Mouse (Mus musculus) embryonic facial prominence, embryonic 14.5 days (tissue): ENCODE measurements at regions not wholly inside any gene's neighbourhood (a gene's known extent, or its start where the extent isn't known, plus 50 kb on each side); places are given as distances from the start of the nearest gene placed in this dataset.
A peak's percentile ranks its signal among the peaks of the same experiment; 100 is the strongest.

Experiments
- ATAC-seq: fragments of 200-750 bp; cut with Nextera tagmentation; 2 replicates; pipeline ENCODE4 v1.8.0; 2017; ENCODE audit warnings: low read depth, moderate number of reproducible peaks, moderate TSS enrichment
- DNase-seq: peaks from one replicate; pipeline ENCODE4 v3.0.0-alpha.2; 2015; ENCODE audit warnings: low spot score
- H3K27ac ChIP-seq: fragments of 300-500 bp; sonication (generic); replicated peaks from 2 replicates; pipeline ENCODE4 v1.5.1; 2014; ENCODE audit warnings: low read depth, mild to moderate bottlenecking, low read length, moderate library complexity
- H3K27me3 ChIP-seq: fragments of 300-500 bp; sonication (generic); replicated peaks from 2 replicates; pipeline ENCODE4 v1.6.1; 2014; ENCODE audit warnings: low read length; ENCODE audit not compliant: control insufficient read depth, insufficient read depth
- H3K36me3 ChIP-seq: fragments of 300-500 bp; sonication (generic); 2 replicates; pipeline ENCODE4 v1.6.1; 2014; ENCODE audit warnings: low read length, mixed read lengths; ENCODE audit not compliant: control insufficient read depth, insufficient read depth
- H3K4me1 ChIP-seq: fragments of 300-500 bp; sonication (generic); 2 replicates; pipeline ENCODE4 v1.6.1; 2014; ENCODE audit warnings: antibody characterized with exemption, low read length; ENCODE audit not compliant: control insufficient read depth, insufficient read depth
- H3K4me2 ChIP-seq: fragments of 300-500 bp; sonication (generic); 2 replicates; pipeline ENCODE4 v1.6.1; 2014; ENCODE audit warnings: low read depth, mild to moderate bottlenecking, low read length, moderate library complexity, mixed read lengths
- H3K4me3 ChIP-seq: fragments of 300-500 bp; sonication (generic); 2 replicates; pipeline ENCODE4 v1.5.1; 2014; ENCODE audit warnings: low read depth, mild to moderate bottlenecking, low read length
- H3K9ac ChIP-seq: fragments of 300-500 bp; sonication (generic); 2 replicates; pipeline ENCODE4 v1.6.1; 2014; ENCODE audit warnings: low read depth, mild to moderate bottlenecking, low read length, moderate library complexity, mixed read lengths
- H3K9me3 ChIP-seq: fragments of 300-500 bp; sonication (generic); 2 replicates; pipeline ENCODE4 v1.6.1; 2016; ENCODE audit warnings: low read length; ENCODE audit not compliant: control insufficient read depth
- WGBS: fragments of 180-500 bp; shearing (Covaris S2); extraction: QIAGEN DNeasy Blood & Tissue Kit; methylation state at CpG from one replicate; pipeline ENCODE4 v1.1.7; 2014; 5-methylcytosine and 5-hydroxymethylcytosine counted together

DNA sequence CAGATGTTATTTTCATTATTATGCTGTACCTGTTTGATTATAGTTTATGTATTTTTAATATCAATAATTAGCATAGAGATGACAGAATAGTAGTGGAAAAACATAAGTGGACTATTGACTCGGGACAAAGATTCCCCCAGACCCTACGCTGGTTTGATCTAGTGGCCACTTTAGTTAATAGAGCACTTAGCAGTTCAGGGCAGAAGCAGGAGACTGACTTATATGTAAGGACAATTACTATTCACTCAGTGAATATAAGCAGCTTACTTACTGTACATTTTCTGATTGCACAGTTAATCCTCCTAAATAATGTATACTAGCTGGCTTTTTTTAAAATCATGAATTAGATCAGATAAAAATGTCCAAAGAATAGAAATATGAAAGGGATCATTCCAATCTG, 416.2 kb upstream of the Prmt6 start:
- WGBS = 83% methylated on average over 2 of the region's 2 CpGs
- no peaks in the 10 kb centered on the region for H3K36me3 ChIP-seq

DNA sequence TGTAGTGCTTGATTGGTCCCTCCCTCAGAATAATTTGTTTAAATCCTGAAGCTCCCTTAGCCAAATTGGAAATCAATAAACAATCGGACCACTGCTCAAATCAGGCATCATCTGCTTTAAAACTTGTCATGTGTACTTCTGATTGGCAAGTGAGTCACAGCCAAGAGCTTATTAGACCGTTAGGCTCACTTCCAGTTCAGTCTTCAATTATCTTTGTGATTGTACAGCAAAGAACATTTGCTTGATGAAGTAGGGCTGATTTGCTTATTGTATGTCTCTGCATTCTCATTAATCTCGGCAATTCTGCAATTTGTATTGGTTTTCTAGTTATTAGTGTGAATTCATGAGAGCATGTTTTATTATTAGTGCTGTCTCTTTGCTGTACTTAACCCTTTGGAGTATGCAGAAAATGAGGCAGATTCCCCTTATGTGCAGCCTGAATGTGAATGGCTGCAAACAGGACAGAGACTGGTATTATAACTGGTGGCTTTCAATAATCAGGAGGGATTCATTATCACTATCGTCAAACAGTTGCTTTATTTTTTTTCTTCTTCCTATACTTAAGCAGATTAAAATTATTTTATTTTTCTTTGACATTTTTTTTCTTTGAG, 406.8 kb upstream of the Prmt6 start:
- Histone ChIP-seq H3K27ac (no peak overlapping the region), H3K4me1 (no peaks in the 10 kb centered on the region), H3K27me3 (no peaks in the 10 kb centered on the region), H3K9me3 (no peaks in the 10 kb centered on the region), H3K9ac (no peak overlapping the region), H3K4me3 (no peak overlapping the region), H3K4me2 (no peak overlapping the region), H3K36me3 (no peaks in the 10 kb centered on the region)
- 72% methylated on average over 4 of the region's 4 CpGs for WGBS
- no peak for ATAC-seq
- no peak for DNase-seq

More for the DNA sequence above, 416.2 kb upstream of the Prmt6 start:
- Histone ChIP-seq H3K27ac (no peak overlapping the region), H3K9ac (no peak overlapping the region), H3K4me2 (no peak overlapping the region), H3K4me1 (no peaks in the 10 kb centered on the region), H3K27me3 (no peaks in the 10 kb centered on the region), H3K4me3 (no peak overlapping the region), H3K9me3 (no peaks in the 10 kb centered on the region)
- no peak for ATAC-seq
- no peak for DNase-seq

DNA sequence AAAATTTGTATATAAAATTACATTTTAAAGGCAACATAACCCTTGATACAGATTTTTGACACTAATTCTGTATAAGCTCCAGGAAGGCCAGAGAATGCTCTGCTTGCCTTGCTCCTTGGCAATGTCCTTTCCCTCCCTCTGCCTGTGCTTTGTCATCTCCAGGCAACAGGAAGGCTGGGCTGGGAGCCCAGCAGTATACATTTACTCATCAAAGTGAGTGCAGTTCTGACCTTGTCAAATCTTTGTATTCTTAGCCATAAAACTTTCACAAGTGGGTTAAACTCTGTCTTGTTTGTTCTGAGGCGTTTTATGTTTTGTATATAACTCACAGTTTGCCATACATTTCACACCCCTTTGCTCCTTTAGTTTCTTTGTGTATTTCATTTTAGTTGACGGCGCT, 375.5 kb upstream of the Prmt6 start:
- Histone ChIP-seq H3K9me3 (no peaks in the 10 kb centered on the region), H3K4me2 (no peak overlapping the region), H3K36me3 (no peaks in the 10 kb centered on the region), H3K27me3 (no peaks in the 10 kb centered on the region), H3K9ac (no peak overlapping the region), H3K4me3 (no peak overlapping the region), H3K4me1 (no peaks in the 10 kb centered on the region), H3K27ac (no peak overlapping the region)
- DNase-seq (peak; percentile 33), ATAC-seq (no peak)
- 75% methylated on average over 3 of the region's 3 CpGs for WGBS

DNA sequence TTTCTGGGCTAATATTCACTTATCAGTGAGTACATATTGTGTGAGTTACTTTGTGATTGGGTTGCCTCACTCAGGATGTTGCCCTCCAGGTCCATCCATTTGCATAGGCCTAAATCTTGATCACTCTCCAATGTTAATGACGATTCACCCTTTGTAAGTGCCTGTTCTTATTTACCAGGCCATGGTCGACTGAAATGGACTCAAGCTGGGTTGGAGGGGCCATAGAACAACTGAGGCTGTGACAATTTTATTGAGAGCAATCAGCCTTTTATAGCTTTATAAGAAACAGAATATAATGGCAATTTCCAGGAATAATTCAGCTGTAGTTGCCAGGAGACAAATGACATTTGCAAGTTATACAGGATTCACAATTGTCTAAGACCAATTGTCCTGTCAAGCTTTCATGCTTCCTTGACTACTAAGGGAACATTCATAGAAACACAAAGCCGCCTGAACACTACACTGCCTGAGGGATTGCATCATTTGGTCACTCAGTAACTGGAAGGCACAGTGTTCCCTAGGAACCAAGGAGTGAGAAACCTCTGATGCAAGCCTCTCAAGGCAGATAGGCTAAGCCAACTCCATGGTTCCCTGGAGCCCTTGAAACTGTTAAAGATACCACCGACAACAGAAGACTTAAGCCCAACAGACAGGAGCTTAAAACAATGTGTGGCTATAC, 348.5 kb upstream of the Prmt6 start:
- Histone ChIP-seq H3K4me1 (no peaks in the 10 kb centered on the region), H3K27ac (no peak overlapping the region), H3K4me3 (no peak overlapping the region), H3K9ac (no peak overlapping the region), H3K4me2 (no peak overlapping the region), H3K36me3 (no peaks in the 10 kb centered on the region), H3K9me3 (no peaks in the 10 kb centered on the region), H3K27me3 (no peaks in the 10 kb centered on the region)
- WGBS = 69% methylated on average over 4 of the region's 4 CpGs
- no peak for ATAC-seq
- DNase-seq = no peak

GRCm38 (mm10) chr3:110582766-110583165, 332.0 kb upstream of the Prmt6 start:
- WGBS = 74% methylated on average over 2 of the region's 2 CpGs
- Histone ChIP-seq H3K9me3 (no peaks in the 10 kb centered on the region), H3K9ac (no peak overlapping the region), H3K27me3 (no peaks in the 10 kb centered on the region), H3K4me3 (no peak overlapping the region), H3K36me3 (no peaks in the 10 kb centered on the region), H3K4me1 (no peaks in the 10 kb centered on the region), H3K27ac (no peak overlapping the region), H3K4me2 (no peak overlapping the region)
- ATAC-seq = no peak
- DNase-seq = no peak

GRCm38 (mm10) chr3:110579261-110579660, 328.5 kb upstream of the Prmt6 start:
- H3K27ac ChIP-seq = no peak overlapping the region
- H3K9ac ChIP-seq = no peak overlapping the region
- 70% methylated on average over 1 of the region's 1 CpGs for WGBS
- no peaks in the 10 kb centered on the region for H3K9me3 ChIP-seq
- no peaks in the 10 kb centered on the region for H3K4me1 ChIP-seq
- H3K4me3 ChIP-seq = no peak overlapping the region
- no peak overlapping the region for H3K4me2 ChIP-seq
- H3K36me3 ChIP-seq = no peaks in the 10 kb centered on the region
- ATAC-seq (no peak), DNase-seq (no peak)
- no peaks in the 10 kb centered on the region for H3K27me3 ChIP-seq

- no peaks in the 10 kb centered on the region for H3K9me3 ChIP-seq
- H3K27me3 ChIP-seq = no peaks in the 10 kb centered on the region
- 77% methylated on average over 4 of the region's 4 CpGs for WGBS
- H3K4me1 ChIP-seq = no peaks in the 10 kb centered on the region
- H3K4me2 ChIP-seq = no peak overlapping the region
- no peak overlapping the region for H3K9ac ChIP-seq
- no peak for DNase-seq
- ATAC-seq = no peak
- H3K27ac ChIP-seq = no peak overlapping the region
- H3K36me3 ChIP-seq = no peaks in the 10 kb centered on the region
- no peak overlapping the region for H3K4me3 ChIP-seq
Observed at GRCm38 (mm10) chr3:110567187-110567586, 316.4 kb upstream of the Prmt6 start.

DNA sequence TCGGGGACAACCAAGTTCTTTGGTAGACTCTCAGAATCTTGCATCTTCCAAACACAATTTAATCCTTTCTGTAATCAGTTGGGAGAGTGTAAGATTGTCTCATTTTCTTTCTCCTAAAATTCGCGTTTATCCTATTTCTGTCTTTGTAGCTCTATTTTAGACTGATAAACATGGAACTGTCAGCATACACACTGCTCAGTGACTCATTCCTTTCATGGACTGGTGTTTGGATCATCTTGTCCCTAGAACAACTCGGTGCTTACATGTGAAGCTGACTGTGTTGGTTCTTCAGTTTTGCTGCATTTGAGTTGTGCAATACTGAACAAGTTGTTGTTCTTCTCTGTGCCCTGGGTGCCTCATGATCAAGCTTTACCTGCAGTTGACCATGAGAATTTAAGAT, 296.5 kb upstream of the Prmt6 start:
- Histone ChIP-seq H3K4me1 (no peaks in the 10 kb centered on the region), H3K27me3 (no peaks in the 10 kb centered on the region), H3K27ac (no peak overlapping the region), H3K4me2 (no peak overlapping the region), H3K36me3 (no peaks in the 10 kb centered on the region), H3K9me3 (no peaks in the 10 kb centered on the region), H3K4me3 (no peak overlapping the region), H3K9ac (no peak overlapping the region)
- ATAC-seq = no peak
- WGBS = 87% methylated on average over 4 of the region's 4 CpGs
- DNase-seq = no peak

DNA sequence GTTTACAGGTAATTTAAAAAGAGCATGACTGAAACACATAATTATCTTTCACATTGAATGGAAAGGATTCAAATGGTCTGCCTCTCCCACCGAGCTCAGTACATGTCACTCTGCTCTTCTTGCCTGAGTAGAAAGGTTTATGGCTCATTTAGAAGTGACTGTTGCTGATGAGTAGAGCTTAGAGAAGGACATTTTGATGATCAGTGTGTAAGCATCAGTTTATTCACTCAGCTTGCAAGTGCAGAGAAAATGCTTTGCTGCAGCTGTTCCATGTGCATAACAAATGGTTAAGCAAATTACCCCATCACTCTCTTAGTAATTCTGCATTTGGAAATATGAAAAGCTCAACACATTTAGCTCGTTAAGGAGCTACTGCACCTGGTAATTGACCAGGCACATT, 287.5 kb upstream of the Prmt6 start:
- ATAC-seq (no peak), DNase-seq (no peak)
- Histone ChIP-seq H3K27me3 (no peaks in the 10 kb centered on the region), H3K36me3 (no peaks in the 10 kb centered on the region), H3K4me2 (no peak overlapping the region), H3K9ac (no peak overlapping the region), H3K27ac (no peak overlapping the region), H3K4me3 (no peak overlapping the region), H3K9me3 (no peaks in the 10 kb centered on the region), H3K4me1 (no peaks in the 10 kb centered on the region)
- WGBS = 47% methylated on average over 2 of the region's 2 CpGs
